Mouse (Mus musculus) left cerebral cortex, postnatal 4 days (tissue): ENCODE results near the gene Rhox4c. TPM values are rescaled to one million over a fixed set of nuclear protein-coding genes. Genes with fewer than 3 reads are reported as not detected.
"Not testable (repeated sequence)": the region's sequence is repeated elsewhere in the genome, so short reads cannot be mapped to it uniquely, and the experiment has no call there.

ENCODE experiments used
- DNase-seq: peaks from one replicate; pipeline ENCODE4 v3.0.0-alpha.2; 2022
- intact Hi-C: fragments of 180-260 bp; cut with DNase I; formaldehyde crosslinking; loops from one replicate; pipeline ENCODE4 v1.15.1; 2025
- total RNA-seq, 2 experiments: library from RNA; stranded (reverse); gene quantifications; 2 replicates each; pipeline ENCODE4 v1.2.3; 2021

Rhox4c gene
- not detected for total RNA-seq

GRCm38 (mm10) chrX:37480037-37480436, at the start of gene Rhox4c:
Gene Rhox4c (plus strand): TSS chrX:37480337.
- intact Hi-C loops, DNase-seq: not testable (repeated sequence)

DNA sequence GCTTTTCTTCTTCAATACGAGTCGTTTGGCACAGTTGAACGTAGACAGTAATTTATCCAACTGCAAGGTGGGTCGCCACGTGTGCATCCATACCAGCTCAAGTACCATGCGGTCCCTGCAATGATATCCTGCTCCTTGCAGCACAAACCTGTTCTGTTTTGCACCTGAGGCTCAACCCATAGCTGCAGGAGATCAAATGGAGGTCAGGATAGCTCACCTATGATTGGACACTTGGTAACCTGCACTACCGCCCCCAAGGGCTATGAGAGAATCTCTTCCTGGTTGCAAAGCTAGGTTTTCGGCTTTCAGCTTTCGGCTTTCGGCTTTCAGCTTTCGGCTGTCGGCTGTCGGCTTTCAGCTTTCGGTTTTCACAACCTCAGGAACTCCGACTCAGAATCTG, 47.9 kb upstream of the Rhox4c start, which contains the start of gene Rhox4b:
Gene Rhox4b (plus strand): TSS at position 301 of the 400 bp plus-strand sequence.
- DNase-seq, intact Hi-C loops: not testable (repeated sequence)

- intact Hi-C loops, DNase-seq: not testable (repeated sequence)
Observed at GRCm38 (mm10) chrX:37453380-37453779, 26.8 kb upstream of the Rhox4c start, which contains the start of gene Rhox2c. Gene Rhox2c (plus strand): TSS chrX:37453680.

- DNase-seq, intact Hi-C loops: not testable (repeated sequence)
Observed at GRCm38 (mm10) chrX:37458285-37458684, 21.9 kb upstream of the Rhox4c start, which contains the start of gene Rhox3c. Gene Rhox3c (plus strand): TSS chrX:37458585.

DNA sequence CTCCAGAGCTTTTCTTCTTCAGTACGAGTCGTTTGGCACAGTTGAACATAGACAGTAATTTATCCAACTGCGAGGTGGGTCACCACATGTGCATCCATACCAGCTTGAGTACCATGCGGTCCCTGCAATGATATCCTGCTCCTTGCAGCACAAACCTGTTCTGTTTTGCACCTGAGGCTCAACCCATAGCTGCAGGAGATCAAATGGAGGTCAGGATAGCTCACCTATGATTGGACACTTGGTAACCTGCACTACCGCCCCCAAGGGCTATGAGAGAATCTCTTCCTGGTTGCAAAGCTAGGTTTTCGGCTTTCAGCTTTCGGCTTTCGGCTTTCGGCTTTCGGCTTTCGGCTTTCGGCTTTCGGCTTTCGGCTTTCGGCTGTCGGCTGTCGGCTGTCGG, 33.9 kb downstream of the Rhox4c start, which contains the start of gene Rhox4d:
Gene Rhox4d (plus strand): TSS at position 301 of the 400 bp plus-strand sequence.
- intact Hi-C loops, DNase-seq: not testable (repeated sequence)

- DNase-seq, intact Hi-C loops: not testable (repeated sequence)
Observed at GRCm38 (mm10) chrX:37530152-37530551, 50.0 kb downstream of the Rhox4c start, which contains the start of gene Rhox2e. Gene Rhox2e (plus strand): TSS chrX:37530452.

Other genes with a start within 250 kb of the Rhox4c start
- gene Rhox2a, start 235.4 kb upstream of the Rhox4c start, total RNA-seq = not detected
- gene Rhox3a, start 230.4 kb upstream of the Rhox4c start, total RNA-seq = not detected
- not detected for gene Rhox4a, start 215.0 kb upstream of the Rhox4c start, total RNA-seq
- gene Rhox3a2, start 100.3 kb upstream of the Rhox4c start, total RNA-seq = not detected
- not detected for gene Rhox4a2, start 89.5 kb upstream of the Rhox4c start, total RNA-seq
- not detected for gene Rhox2b, start 68.3 kb upstream of the Rhox4c start, total RNA-seq
- not detected for gene Rhox4b, start 47.8 kb upstream of the Rhox4c start, total RNA-seq
- gene Rhox2c, start 26.7 kb upstream of the Rhox4c start, total RNA-seq = not detected
- gene Rhox3c, start 21.8 kb upstream of the Rhox4c start, total RNA-seq = not detected
- gene Rhox2d, start 13.1 kb downstream of the Rhox4c start, total RNA-seq = not detected
- not detected for gene Rhox4d, start 34.0 kb downstream of the Rhox4c start, total RNA-seq
- not detected for gene Rhox2e, start 50.1 kb downstream of the Rhox4c start, total RNA-seq
- not detected for gene Rhox3e, start 61.7 kb downstream of the Rhox4c start, total RNA-seq
- not detected for gene Rhox4e, start 77.1 kb downstream of the Rhox4c start, total RNA-seq
- gene Rhox2f, start 91.1 kb downstream of the Rhox4c start, total RNA-seq = not detected
- gene Rhox3f, start 100.7 kb downstream of the Rhox4c start, total RNA-seq = not detected
- not detected for gene Rhox4f, start 127.4 kb downstream of the Rhox4c start, total RNA-seq
- gene Rhox3g, start 148.3 kb downstream of the Rhox4c start, total RNA-seq = not detected
- gene Rhox2g, start 163.1 kb downstream of the Rhox4c start, total RNA-seq = not detected
- gene Rhox4g, start 171.0 kb downstream of the Rhox4c start, total RNA-seq = not detected
- gene Rhox3h, start 188.4 kb downstream of the Rhox4c start, total RNA-seq = not detected
- gene Rhox2h, start 192.9 kb downstream of the Rhox4c start, total RNA-seq = not detected